Mouse (Mus musculus) hindbrain, postnatal 0 days (tissue): Measurements from ENCODE around the gene Ubqln4. TPM values are rescaled to one million over a fixed set of nuclear protein-coding genes. Genes with fewer than 3 reads are reported as not detected.

Source experiments
- ATAC-seq: fragments of 200-750 bp; cut with Nextera tagmentation; 2 replicates; pipeline ENCODE4 v1.8.0; 2017; ENCODE audit warnings: mild to moderate bottlenecking, moderate TSS enrichment, moderate library complexity
- DNase-seq: peaks from one replicate; pipeline ENCODE4 v3.0.0-alpha.2; 2015; ENCODE audit warnings: low spot score
- H3K27ac ChIP-seq: fragments of 300-500 bp; sonication (generic); 2 replicates; pipeline ENCODE4 v1.5.1; 2014; ENCODE audit warnings: mild to moderate bottlenecking
- H3K27me3 ChIP-seq: fragments of 300-500 bp; sonication (generic); 2 replicates; pipeline ENCODE4 v1.6.1; 2014; ENCODE audit warnings: low read length, mixed read lengths; ENCODE audit not compliant: insufficient read depth
- H3K36me3 ChIP-seq: fragments of 300-500 bp; sonication (generic); 2 replicates; pipeline ENCODE4 v1.6.1; 2014; ENCODE audit warnings: low read length, mixed read lengths; ENCODE audit not compliant: insufficient read depth
- H3K4me1 ChIP-seq: fragments of 300-500 bp; sonication (generic); 2 replicates; pipeline ENCODE4 v1.6.1; 2014; ENCODE audit warnings: antibody characterized with exemption, low read length, mixed read lengths; ENCODE audit not compliant: insufficient read depth
- H3K4me2 ChIP-seq: fragments of 300-500 bp; sonication (generic); 2 replicates; pipeline ENCODE4 v1.6.1; 2014; ENCODE audit warnings: low read depth, mild to moderate bottlenecking, low read length, moderate library complexity, mixed read lengths
- H3K4me3 ChIP-seq: fragments of 300-500 bp; sonication (generic); 2 replicates; pipeline ENCODE4 v1.5.1; 2014; ENCODE audit warnings: low read length
- H3K9ac ChIP-seq: fragments of 300-500 bp; sonication (generic); replicated peaks from 2 replicates; pipeline ENCODE4 v1.6.1; 2014; ENCODE audit warnings: mild to moderate bottlenecking, low read length, moderate library complexity, mixed read lengths
- H3K9me3 ChIP-seq: fragments of 300-500 bp; sonication (generic); 2 replicates; pipeline ENCODE4 v1.6.1; 2016; ENCODE audit warnings: low read length, mixed read lengths
- CTCF ChIP-seq: IDR thresholded peaks from 2 replicates; pipeline ENCODE4 v1.5.1; 2016; ENCODE audit warnings: antibody characterized with exemption, control low read depth, low read depth
- WGBS: fragments of 180-500 bp; shearing (Covaris S2); extraction: QIAGEN DNeasy Blood & Tissue Kit; methylation state at CpG from one replicate; pipeline ENCODE4 v1.1.7; 2014; 5-methylcytosine and 5-hydroxymethylcytosine counted together
- polyA plus RNA-seq: library from polyadenylated mRNA; unstranded; fragments of >200 nt; fragmentation: Nextera tagmentation; extraction: Ambion mirVana; gene quantifications from 2 replicates; pipeline ENCODE4 v1.2.1, GENCODE M21; 2015
- total RNA-seq: library from RNA; depleted of rRNA; stranded (reverse); fragments of >200 nt; gene quantifications from 2 replicates; pipeline ENCODE4 v1.2.3, GENCODE M21; 2014

Ubqln4 gene
- total and polyA plus RNA-seq, 2 experiments from 2014 or later: 29.8 to 131 TPM

GRCm38 (mm10) chr3:88523027-88523426 lies 30.5 kb upstream of the Ubqln4 start:
- WGBS: 85% methylated on average over 8 of the region's 8 CpGs
- TF ChIP-seq CTCF: no peak
- ATAC-seq: no peak
- Histone ChIP-seq H3K4me3 (no peak overlapping the region), H3K4me1 (peaks cover 8% of the 10 kb centered on the region; the same call in 1 of the 2 replicates), H3K36me3 (no peaks in the 10 kb centered on the region), H3K4me2 (no peak overlapping the region), H3K9ac (no peak overlapping the region), H3K9me3 (no peaks in the 10 kb centered on the region), H3K27me3 (no peaks in the 10 kb centered on the region), H3K27ac (no peak overlapping the region)
- DNase-seq: no peak

- Histone ChIP-seq H3K27ac (no peak overlapping the region), H3K9me3 (no peaks in the 10 kb centered on the region), H3K4me1 (peaks cover 18% of the 10 kb centered on the region), H3K27me3 (no peaks in the 10 kb centered on the region), H3K4me3 (no peak overlapping the region), H3K9ac (no peak overlapping the region), H3K36me3 (no peaks in the 10 kb centered on the region), H3K4me2 (no peak overlapping the region)
- WGBS: 88% methylated on average over 5 of the region's 5 CpGs
- ATAC-seq: no peak
- DNase-seq: no peak
- peak; percentile 14; the same call in 1 of the 2 replicates for TF ChIP-seq CTCF
Observed at GRCm38 (mm10) chr3:88525021-88525420, 28.5 kb upstream of the Ubqln4 start.

- H3K4me1 ChIP-seq: peaks cover 26% of the 10 kb centered on the region
- no peak overlapping the region for H3K27ac ChIP-seq
- H3K9me3 ChIP-seq: no peaks in the 10 kb centered on the region
- ATAC-seq (peak; percentile 87), DNase-seq (peak; percentile 94)
- H3K27me3 ChIP-seq: no peaks in the 10 kb centered on the region
- no peak overlapping the region for H3K4me3 ChIP-seq
- no peaks in the 10 kb centered on the region for H3K36me3 ChIP-seq
- 0 out of 2 replicates have a peak overlapping the region, but pooled peaks have one; percentile 16 for H3K4me2 ChIP-seq
- no peak overlapping the region for H3K9ac ChIP-seq
- TF ChIP-seq CTCF: peak; percentile 100
- WGBS: 34% methylated on average over 17 of the region's 17 CpGs
Observed at GRCm38 (mm10) chr3:88526157-88527131, 27.1 kb upstream of the Ubqln4 start.

- Histone ChIP-seq H3K27ac (0 out of 2 replicates have a peak overlapping the region, but pooled peaks have one; percentile 36), H3K36me3 (no peaks in the 10 kb centered on the region), H3K4me1 (peaks cover 26% of the 10 kb centered on the region), H3K27me3 (no peaks in the 10 kb centered on the region), H3K9me3 (no peaks in the 10 kb centered on the region), H3K9ac (0 out of 2 replicates have a peak overlapping the region, but pooled peaks have one; percentile 6), H3K4me3 (no peak overlapping the region), H3K4me2 (no peak overlapping the region)
- TF ChIP-seq CTCF: no peak
- 23% methylated on average over 8 of the region's 8 CpGs for WGBS
- DNase-seq (no peak), ATAC-seq (no peak)
Observed at GRCm38 (mm10) chr3:88527565-88527964, 26.0 kb upstream of the Ubqln4 start.

GRCm38 (mm10) chr3:88528646-88529045 lies 24.9 kb upstream of the Ubqln4 start:
- ATAC-seq (no peak), DNase-seq (no peak)
- Histone ChIP-seq H3K4me3 (no peak overlapping the region), H3K4me1 (peaks cover 26% of the 10 kb centered on the region), H3K9ac (no peak overlapping the region), H3K36me3 (no peaks in the 10 kb centered on the region), H3K4me2 (no peak overlapping the region), H3K9me3 (no peaks in the 10 kb centered on the region), H3K27me3 (no peaks in the 10 kb centered on the region), H3K27ac (no peak overlapping the region)
- WGBS: 84% methylated on average over 11 of the region's 11 CpGs
- no peak for TF ChIP-seq CTCF

- DNase-seq (no peak), ATAC-seq (no peak)
- peak overlapping the region; percentile 66; the same call in 1 of the 2 replicates for H3K4me3 ChIP-seq
- no peaks in the 10 kb centered on the region for H3K9me3 ChIP-seq
- H3K4me1 ChIP-seq: peaks cover 28% of the 10 kb centered on the region
- 26% methylated on average over 7 of the region's 7 CpGs for WGBS
- peak overlapping the region; percentile 94 for H3K9ac ChIP-seq
- H3K36me3 ChIP-seq: no peaks in the 10 kb centered on the region
- no peak for TF ChIP-seq CTCF
- peak overlapping the region; percentile 87 for H3K4me2 ChIP-seq
- H3K27me3 ChIP-seq: no peaks in the 10 kb centered on the region
- no peak overlapping the region for H3K27ac ChIP-seq
Observed at GRCm38 (mm10) chr3:88529204-88530000, 24.2 kb upstream of the Ubqln4 start.
